Mouse (Mus musculus): ENCODE data around the gene Fam185a.

GRCm38 (mm10) chr5:21424614-21425602, at the start of gene Fam185a, which contains the start of gene Ccdc146:
- TF ChIP-seq CTCF (conservative IDR thresholded peaks at IDR 0.05; ENCODE audit: low read length), result no peak
- TF ChIP-seq POU5F1 (IDR thresholded peaks at IDR 0.05; ENCODE audit: borderline replicate concordance, low read length), result no peak
- TF ChIP-seq NANOG (IDR thresholded peaks at IDR 0.05; ENCODE audit: borderline replicate concordance, low read length), result no peak
